Mouse (Mus musculus) CH12.LX (cell line): ENCODE data around the gene Cx3cr1. TPM values are rescaled to one million over a fixed set of nuclear protein-coding genes. Genes with fewer than 3 reads are reported as not detected.

ENCODE experiments used
- DNase-seq: peaks from one replicate; pipeline ENCODE4 v3.0.0-alpha.2; 2013; ENCODE audit errors: extremely low read depth
- H3K27ac ChIP-seq: 2 replicates; pipeline ENCODE4 v1.5.1; 2012; ENCODE audit warnings: low read depth, mild to moderate bottlenecking, control low read depth, moderate library complexity; ENCODE audit not compliant: insufficient read depth
- H3K27me3 ChIP-seq: replicated peaks from 2 replicates; pipeline ENCODE3; 2012; ENCODE audit warnings: inconsistent platforms
- H3K36me3 ChIP-seq, 2 experiments: replicated peaks in 1 of 2; 2 replicates each; pipeline versions ENCODE3 to v1.6.1; 2012; ENCODE audit warnings: inconsistent platforms in 1 of 2, low read length in 1 of 2, mild to moderate bottlenecking in 1 of 2, mixed read lengths in 1 of 2, moderate library complexity in 1 of 2; ENCODE audit not compliant: control insufficient read depth in 1 of 2, insufficient read depth in 1 of 2
- H3K4me1 ChIP-seq, 2 experiments: 2 replicates each; pipeline ENCODE4 v1.6.1; 2012; ENCODE audit warnings: inconsistent platforms in 1 of 2, moderate library complexity in 1 of 2; ENCODE audit not compliant: insufficient read depth in 2 of 2, control insufficient read depth in 1 of 2
- H3K4me2 ChIP-seq: 2 replicates; pipeline ENCODE4 v1.6.1; 2012; ENCODE audit warnings: low read depth, mild to moderate bottlenecking, control low read depth; ENCODE audit not compliant: poor library complexity, insufficient read depth, severe bottlenecking
- H3K4me3 ChIP-seq, 3 experiments: fragments of 150-350 bp in 1 of 3; sonication (generic) in 1 of 3; replicated peaks in 1 of 3; 2 replicates each; pipeline versions ENCODE3 to v1.5.1; 2011 to 2012; ENCODE audit warnings: low read depth in 2 of 3, low read length in 2 of 3, mild to moderate bottlenecking in 2 of 3, moderate library complexity in 2 of 3, control low read depth in 1 of 3, improper control_type of control experiment in 1 of 3, inconsistent platforms in 1 of 3, mixed read lengths in 1 of 3; ENCODE audit not compliant: poor library complexity in 1 of 3
- H3K79me2 ChIP-seq: replicated peaks from 2 replicates; pipeline ENCODE4 v1.6.1; 2012; ENCODE audit warnings: mild to moderate bottlenecking, moderate library complexity; ENCODE audit not compliant: control insufficient read depth, poor library complexity, insufficient read depth, severe bottlenecking; ENCODE audit errors: extremely low read depth
- H3K9ac ChIP-seq: 2 replicates; pipeline ENCODE4 v1.6.1; 2012; ENCODE audit warnings: low read depth, mild to moderate bottlenecking, control low read depth, moderate library complexity; ENCODE audit not compliant: insufficient read depth
- H3K9me3 ChIP-seq: replicated peaks from 2 replicates; pipeline ENCODE3; 2012; ENCODE audit warnings: low read length, inconsistent platforms, mixed read lengths
- CHD2 ChIP-seq: IDR thresholded peaks from 2 replicates; pipeline ENCODE4 v1.6.1; 2011; ENCODE audit warnings: low read length, improper control_type of control experiment
- EP300 ChIP-seq: IDR thresholded peaks from 2 replicates; pipeline ENCODE4 v1.6.1; 2011; ENCODE audit warnings: low read length, improper control_type of control experiment
- ETS1 ChIP-seq: conservative IDR thresholded peaks from 2 replicates; pipeline ENCODE4 v1.6.1; 2012; ENCODE audit warnings: low read depth, mild to moderate bottlenecking, inconsistent platforms, low read length, improper control_type of control experiment, moderate library complexity
- MAZ ChIP-seq: IDR thresholded peaks from 2 replicates; pipeline ENCODE4 v1.6.1; 2012; ENCODE audit warnings: low read depth, mild to moderate bottlenecking, inconsistent platforms, low read length, improper control_type of control experiment, moderate library complexity
- NRF1 ChIP-seq: IDR thresholded peaks from 2 replicates; pipeline ENCODE4 v1.6.1; 2014; ENCODE audit warnings: low read depth, mild to moderate bottlenecking, inconsistent platforms, low read length, improper control_type of control experiment, moderate library complexity
- RAD21 ChIP-seq: IDR thresholded peaks from 2 replicates; pipeline ENCODE4 v1.6.1; 2011; ENCODE audit warnings: low read depth, mild to moderate bottlenecking, low read length, improper control_type of control experiment, moderate library complexity
- RCOR1 ChIP-seq: conservative IDR thresholded peaks from 2 replicates; pipeline ENCODE4 v1.6.1; 2012; ENCODE audit warnings: low read depth, mild to moderate bottlenecking, inconsistent platforms, low read length, improper control_type of control experiment
- SIN3A ChIP-seq: IDR thresholded peaks from 2 replicates; pipeline ENCODE4 v1.6.1; 2012; ENCODE audit warnings: low read length, improper control_type of control experiment, inconsistent platforms
- SMC3 ChIP-seq: IDR thresholded peaks from 2 replicates; pipeline ENCODE4 v1.6.1; 2011; ENCODE audit warnings: low read depth, low read length, improper control_type of control experiment
- ZC3H11A ChIP-seq: IDR thresholded peaks from 2 replicates; pipeline ENCODE4 v1.6.1; 2012; ENCODE audit warnings: low read depth, mild to moderate bottlenecking, inconsistent platforms, low read length, improper control_type of control experiment
- ZKSCAN1 ChIP-seq: IDR thresholded peaks from 2 replicates; pipeline ENCODE4 v1.6.1; 2012; ENCODE audit warnings: low read depth, inconsistent platforms, low read length, improper control_type of control experiment, borderline replicate concordance
- dilution Hi-C: fragments of 300-500 bp; cut with MboI; formaldehyde crosslinking; loops from 2 replicates; pipeline ENCODE4 v1.14.3; 2020; ENCODE audit warnings: low sequenced_read_pairs; ENCODE audit not compliant: extremely low pct_unique_long_range_greater_than_20kb, extremely low pct_ligation_motif_present
- in situ Hi-C: fragments of 300-500 bp; cut with MboI; formaldehyde crosslinking; loops from 3 replicates; pipeline ENCODE4 v1.14.3; 2019; ENCODE audit warnings: low sequenced_read_pairs, low pct_ligation_motif_present, low pct_unique_long_range_greater_than_20kb, mixed read lengths
- polyA plus RNA-seq: library from polyadenylated mRNA; unstranded; fragments of >175 nt; gene quantifications from 2 replicates; pipeline ENCODE4 v1.2.1, GENCODE M21; 2012; ENCODE audit warnings: low read depth; ENCODE audit not compliant: insufficient read length
- total RNA-seq, 2 experiments: library from RNA; depleted of rRNA; stranded (reverse); fragments of 300-350 nt in 1 of 2; fragments of >200 nt in 1 of 2; gene quantifications; 2 replicates each; pipeline ENCODE4 v1.2.3; 2012 to 2014

Gene Cx3cr1
- total and polyA plus RNA-seq, 3 experiments: 0.06 TPM; not detected in 2

- no peaks in the 10 kb centered on the region for H3K9me3 ChIP-seq
- TF ChIP-seq SMC3: no peak
- no peak for TF ChIP-seq NRF1
- TF ChIP-seq ZKSCAN1: no peak
- no peak for TF ChIP-seq ETS1
- no peak for TF ChIP-seq RCOR1
- H3K4me2 ChIP-seq: no peak overlapping the region
- H3K79me2 ChIP-seq: no peaks in the 10 kb centered on the region
- no peaks in the 10 kb centered on the region for H3K4me1 ChIP-seq
- in situ Hi-C loops (no loop called here), dilution Hi-C loops (no loop called here)
- H3K27ac ChIP-seq: no peak overlapping the region
- H3K9ac ChIP-seq: no peak overlapping the region
- H3K4me3 ChIP-seq: no peak overlapping the region
- H3K36me3 ChIP-seq: peaks cover 88 to 98% of the 10 kb centered on the region in 2 experiments
- no peaks in the 10 kb centered on the region for H3K27me3 ChIP-seq
- DNase-seq: no peak
Measured at GRCm38 (mm10) chr9:119909931-119910330, 159.7 kb downstream of the Cx3cr1 start.

GRCm38 (mm10) chr9:119908708-119909107 is 161.0 kb downstream of the Cx3cr1 start:
- H3K9me3 ChIP-seq: no peaks in the 10 kb centered on the region
- no peaks in the 10 kb centered on the region for H3K79me2 ChIP-seq
- no peak for TF ChIP-seq EP300
- no peak for TF ChIP-seq SIN3A
- no peaks in the 10 kb centered on the region for H3K27me3 ChIP-seq
- dilution Hi-C loops (no loop called here), in situ Hi-C loops (no loop called here)
- H3K4me1 ChIP-seq: no peaks in the 10 kb centered on the region
- DNase-seq: no peak
- no peak overlapping the region for H3K4me2 ChIP-seq
- no peak overlapping the region for H3K9ac ChIP-seq
- no peak overlapping the region for H3K27ac ChIP-seq
- H3K4me3 ChIP-seq: no peak overlapping the region
- H3K36me3 ChIP-seq: peaks cover 87 to 98% of the 10 kb centered on the region in 2 experiments

- H3K9ac ChIP-seq: no peak overlapping the region
- H3K4me2 ChIP-seq: no peak overlapping the region
- peaks cover 45 to 85% of the 10 kb centered on the region in 2 experiments for H3K36me3 ChIP-seq
- no peak for DNase-seq
- H3K79me2 ChIP-seq: peaks cover 5% of the 10 kb centered on the region; the same call in 1 of the 2 replicates
- TF ChIP-seq MAZ (no peak), ZC3H11A (no peak), CHD2 (no peak), RAD21 (no peak)
- H3K4me1 ChIP-seq: no peaks in the 10 kb centered on the region
- no peaks in the 10 kb centered on the region for H3K27me3 ChIP-seq
- H3K9me3 ChIP-seq: no peaks in the 10 kb centered on the region
- dilution Hi-C loops: no loop called here
- H3K4me3 ChIP-seq: no peak overlapping the region
- in situ Hi-C loops: no loop called here
- H3K27ac ChIP-seq: no peak overlapping the region
Measured at GRCm38 (mm10) chr9:119902410-119903151, 167.1 kb downstream of the Cx3cr1 start.
